Mouse (Mus musculus) heart, adult 2 months (tissue): Measurements from ENCODE around the gene Galr2.

Source experiments
- CTCF ChIP-seq: fragments of 200-600 bp; IDR thresholded peaks from 2 replicates; pipeline ENCODE4 v1.8.1; 2022; ENCODE audit warnings: antibody characterized with exemption, mild to moderate bottlenecking, moderate library complexity
- EP300 ChIP-seq: fragments of 200-500 bp; IDR thresholded peaks from 2 replicates; pipeline ENCODE4 v1.6.1; 2011; ENCODE audit warnings: low read depth, low read length, control low read depth; ENCODE audit not compliant: insufficient read depth
- POLR2A ChIP-seq: fragments of 200-500 bp; IDR thresholded peaks from 2 replicates; pipeline ENCODE4 v1.6.1; 2011; ENCODE audit warnings: mild to moderate bottlenecking, low read depth, low read length, control low read depth; ENCODE audit not compliant: insufficient read depth

DNA sequence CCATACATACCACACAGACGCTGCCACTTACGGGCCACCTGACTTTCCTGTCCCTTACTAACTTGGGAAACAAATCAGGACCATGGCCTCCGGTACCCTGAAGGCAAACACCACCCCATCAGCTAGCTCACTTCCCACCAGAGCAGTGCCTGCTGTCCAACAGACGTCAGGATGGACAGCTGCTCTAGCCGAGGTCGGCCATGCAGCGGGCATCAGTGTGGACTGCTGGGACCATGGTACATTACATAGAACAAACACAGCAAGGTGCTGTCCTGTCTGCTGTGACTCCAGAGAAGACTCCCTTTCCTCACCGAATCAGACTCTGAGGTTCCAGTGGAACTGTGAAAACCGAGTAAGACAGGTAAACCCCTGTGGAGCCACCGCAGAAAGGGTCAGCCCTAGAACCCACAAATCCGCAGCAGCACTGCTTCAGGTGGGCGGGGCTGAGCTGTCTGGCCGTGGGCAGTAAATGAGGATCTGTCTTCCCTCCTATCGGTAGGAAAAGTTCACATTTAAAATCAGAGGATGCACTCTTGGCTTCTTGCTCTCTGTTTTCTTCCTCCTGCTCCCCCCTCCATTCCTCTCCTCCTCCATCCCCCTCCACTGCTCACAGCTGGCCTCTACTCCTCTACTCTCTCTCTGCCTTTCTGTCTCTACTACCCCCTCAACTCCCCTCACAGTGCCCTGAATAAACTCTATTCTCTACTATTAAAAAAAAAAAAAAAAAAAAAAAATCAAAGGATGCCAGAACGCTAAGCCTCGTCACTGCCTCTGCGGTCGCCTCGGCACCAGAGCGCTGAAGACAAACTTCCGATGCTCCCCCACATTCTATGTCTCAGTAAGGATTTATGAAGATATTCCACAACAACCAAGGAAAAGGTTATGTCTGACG, 25.4 kb upstream of the Galr2 start:
- TF ChIP-seq POLR2A (no peak), CTCF (no peak), EP300 (no peak)
